Comparison of ENCODE assay signal across 8 mouse cellular contexts in the genomic region with DNA sequence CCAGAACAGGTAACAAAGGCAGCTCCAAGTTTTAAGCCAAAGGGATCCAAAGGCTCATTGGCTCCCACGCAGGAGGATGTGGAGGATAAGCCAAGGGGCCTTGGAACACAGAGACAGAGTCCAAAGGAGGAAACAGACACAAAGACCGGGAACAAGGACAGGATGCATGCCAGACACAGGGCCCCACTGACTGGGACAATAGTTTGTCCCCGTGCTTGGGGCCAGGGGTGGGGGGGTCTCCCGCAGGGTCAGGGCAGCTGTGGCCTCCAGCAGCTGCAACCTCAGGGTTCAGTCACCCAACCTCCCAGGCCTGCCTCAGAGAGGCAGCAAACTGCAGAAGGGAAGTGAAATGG. TPM values are rescaled to one million over a fixed set of nuclear protein-coding genes. Genes with fewer than 3 reads are reported as not detected.
DNase-seq lines count a peak whose midpoint lies in the region; ATAC-seq and TF ChIP-seq lines count a peak whose summit lies in the region.

No protein-coding gene starts in this region.

- no peak for TF ChIP-seq CTCF in bone marrow, adult 2 months (IDR thresholded peaks at IDR 0.05; ENCODE audit: control insufficient read depth, insufficient read depth, low read length)

- H3K36me3 ChIP-seq in hindbrain, embryonic 11.5 days (ENCODE audit: control insufficient read depth, insufficient read depth, low read length), result no peaks in the 10 kb centered on the region
- peaks cover 39% of the 10 kb centered on the region for H3K36me3 ChIP-seq in limb, embryonic 15.5 days
- H3K36me3 ChIP-seq in stomach, embryonic 15.5 days, result peaks cover 21% of the 10 kb centered on the region; the same call in 1 of the 2 replicates

- H3K27ac ChIP-seq in bone marrow, adult 2 months (ENCODE audit: control insufficient read depth, insufficient read depth, low read depth, low read length, poor library complexity), result peak overlapping the region; percentile 35; the same call in 1 of the 2 replicates
- peak overlapping the region; percentile 36 for H3K27ac ChIP-seq in hindbrain, embryonic 11.5 days (ENCODE audit: low read depth, low read length)
- peak overlapping the region; percentile 60 for H3K27ac ChIP-seq in limb, embryonic 15.5 days
- H3K27ac ChIP-seq in stomach, embryonic 15.5 days, result peak overlapping the region; percentile 57; the same call in 1 of the 2 replicates

- DNase-seq in adrenal gland, adult 2 months, result peak; percentile 43
- DNase-seq in adrenal gland, adult 8-10 months, result no peak
- DNase-seq in hindbrain, embryonic 11.5 days (ENCODE audit: low spot score), result no peak
- no peak for DNase-seq in right cerebral cortex, postnatal 25 days
- no peak for DNase-seq in thymus, adult 18-20 months

- ATAC-seq in hindbrain, embryonic 11.5 days (ENCODE audit: low FRiP score), result no peak
- no peak for ATAC-seq in limb, embryonic 15.5 days (ENCODE audit: insufficient number of reproducible peaks, low FRiP score, low TSS enrichment, low read depth)
- no peak for ATAC-seq in stomach, embryonic 15.5 days (ENCODE audit: insufficient read depth, low FRiP score, low read depth)

- H3K27me3 ChIP-seq in hindbrain, embryonic 11.5 days (ENCODE audit: control insufficient read depth, insufficient read depth, low read length), result no peaks in the 10 kb centered on the region
- H3K27me3 ChIP-seq in limb, embryonic 15.5 days, result no peaks in the 10 kb centered on the region
- H3K27me3 ChIP-seq in stomach, embryonic 15.5 days (replicated peaks), result no peaks in the 10 kb centered on the region

- 32% methylated on average over 4 of the region's 4 CpGs for WGBS in bone marrow, adult 2 months
- 41% methylated on average over 2 of the region's 4 CpGs for WGBS in hindbrain, embryonic 11.5 days
- WGBS in limb, embryonic 15.5 days, result 45% methylated on average over 4 of the region's 4 CpGs
- 53% methylated on average over 3 of the region's 4 CpGs for WGBS in stomach, embryonic 15.5 days

- no peak overlapping the region for H3K4me2 ChIP-seq in hindbrain, embryonic 11.5 days (replicated peaks; ENCODE audit: low read depth, low read length)
- no peak overlapping the region for H3K4me2 ChIP-seq in limb, embryonic 15.5 days
- H3K4me2 ChIP-seq in stomach, embryonic 15.5 days, result 0 out of 2 replicates have a peak overlapping the region, but pooled peaks have one; percentile 0

- no peak for TF ChIP-seq POLR2A in bone marrow, adult 2 months (IDR thresholded peaks at IDR 0.05; ENCODE audit: borderline replicate concordance, control insufficient read depth, low read depth, low read length)

- H3K9me3 ChIP-seq in hindbrain, embryonic 11.5 days (ENCODE audit: control insufficient read depth, low read length), result no peaks in the 10 kb centered on the region
- no peaks in the 10 kb centered on the region for H3K9me3 ChIP-seq in limb, embryonic 15.5 days
- H3K9me3 ChIP-seq in stomach, embryonic 15.5 days, result no peaks in the 10 kb centered on the region

- H3K4me1 ChIP-seq in bone marrow, adult 2 months (ENCODE audit: control insufficient read depth, insufficient read depth, low read length), result peaks cover 2% of the 10 kb centered on the region; the same call in 1 of the 2 replicates
- H3K4me1 ChIP-seq in hindbrain, embryonic 11.5 days (replicated peaks; ENCODE audit: control insufficient read depth, insufficient read depth, low read length), result peaks cover 4% of the 10 kb centered on the region
- H3K4me1 ChIP-seq in limb, embryonic 15.5 days, result peaks cover 51% of the 10 kb centered on the region
- H3K4me1 ChIP-seq in stomach, embryonic 15.5 days, result peaks cover 24% of the 10 kb centered on the region

- H3K4me3 ChIP-seq in bone marrow, adult 2 months (replicated peaks; ENCODE audit: control insufficient read depth, low read depth, low read length), result no peak overlapping the region
- H3K4me3 ChIP-seq in hindbrain, embryonic 11.5 days (ENCODE audit: low read depth, low read length), result no peak overlapping the region
- H3K4me3 ChIP-seq in limb, embryonic 15.5 days, result 0 out of 2 replicates have a peak overlapping the region, but pooled peaks have one; percentile 1
- H3K4me3 ChIP-seq in stomach, embryonic 15.5 days (replicated peaks), result no peak overlapping the region

- H3K9ac ChIP-seq in hindbrain, embryonic 11.5 days (ENCODE audit: low read depth, low read length), result no peak overlapping the region
- H3K9ac ChIP-seq in limb, embryonic 15.5 days, result 0 out of 2 replicates have a peak overlapping the region, but pooled peaks have one; percentile 26
- no peak overlapping the region for H3K9ac ChIP-seq in stomach, embryonic 15.5 days

RNA-seq across cellular contexts. Expression of a gene that starts 2.9 kb away (rescaled TPM):
- 100 to 1,000 TPM in 1 of 2 experiments, 10 to 100 TPM in 1; 86.5 to 104 TPM for total RNA-seq in adrenal gland, adult 2 months (2021)
- polyA plus RNA-seq in adrenal gland, adult 2 months (2012; rRNA removed), result 613 and 625 TPM in 2 replicates
- 100 to 1,000 TPM in 1 of 4 experiments, 10 to 100 TPM in 3; 97.0 to 101 (median 97.8) TPM for total RNA-seq in adrenal gland, adult 8-10 months (2022)
- 44.4 and 53.1 TPM in 2 replicates for polyA plus RNA-seq in bone marrow, adult 2 months (2011; ENCODE audit: insufficient read depth, insufficient read length, low replicate concordance, missing spikeins)
- polyA plus RNA-seq in hindbrain, embryonic 11.5 days (2014; fragmentation: Nextera tagmentation; extraction: Ambion mirVana), result 98.8 and 108 TPM in 2 replicates
- 97.0 and 104 TPM in 2 replicates for polyA plus RNA-seq in limb, embryonic 15.5 days (2015; fragmentation: Nextera tagmentation; extraction: Ambion mirVana)
- 102 and 103 TPM in 2 replicates for polyA plus RNA-seq in stomach, embryonic 15.5 days (2015; fragmentation: Nextera tagmentation; extraction: Ambion mirVana)

RNA-seq across cellular contexts. Expression of a gene that starts 10.2 kb away (rescaled TPM):
- total RNA-seq in adrenal gland, adult 2 months (2021), result 10 to 100 TPM in 1 of 2 experiments, 1 to 10 TPM in 1; 9.6 to 10.6 TPM
- 39.5 and 48.0 TPM in 2 replicates for polyA plus RNA-seq in adrenal gland, adult 2 months (2012; rRNA removed)
- total RNA-seq in adrenal gland, adult 8-10 months (2022), result 10 to 100 TPM; 12.7 to 15.4 (median 14.6) TPM
- 13.4 and 18.6 TPM in 2 replicates for polyA plus RNA-seq in bone marrow, adult 2 months (2011; ENCODE audit: insufficient read depth, insufficient read length, low replicate concordance, missing spikeins)
- 3.9 and 4.2 TPM in 2 replicates for polyA plus RNA-seq in hindbrain, embryonic 11.5 days (2014; fragmentation: Nextera tagmentation; extraction: Ambion mirVana)
- polyA plus RNA-seq in limb, embryonic 15.5 days (2015; fragmentation: Nextera tagmentation; extraction: Ambion mirVana), result 7.9 and 9.9 TPM in 2 replicates
- polyA plus RNA-seq in stomach, embryonic 15.5 days (2015; fragmentation: Nextera tagmentation; extraction: Ambion mirVana), result 9.3 and 10.3 TPM in 2 replicates

RNA-seq across cellular contexts. Expression of a gene that starts 15.4 kb away (rescaled TPM):
- total RNA-seq in adrenal gland, adult 2 months (2021), result 10 to 100 TPM; 55.9 to 68.7 TPM
- polyA plus RNA-seq in adrenal gland, adult 2 months (2012; rRNA removed), result 161 and 190 TPM in 2 replicates
- 10 to 100 TPM; 58.7 to 79.9 (median 70.3) TPM for total RNA-seq in adrenal gland, adult 8-10 months (2022)
- polyA plus RNA-seq in bone marrow, adult 2 months (2011; ENCODE audit: insufficient read depth, insufficient read length, low replicate concordance, missing spikeins), result 12.9 and 17.2 TPM in 2 replicates
- polyA plus RNA-seq in hindbrain, embryonic 11.5 days (2014; fragmentation: Nextera tagmentation; extraction: Ambion mirVana), result 64.1 and 68.7 TPM in 2 replicates
- 100 and 102 TPM in 2 replicates for polyA plus RNA-seq in limb, embryonic 15.5 days (2015; fragmentation: Nextera tagmentation; extraction: Ambion mirVana)
- 86.1 and 93.0 TPM in 2 replicates for polyA plus RNA-seq in stomach, embryonic 15.5 days (2015; fragmentation: Nextera tagmentation; extraction: Ambion mirVana)

RNA-seq across cellular contexts. Expression of a gene that starts 15.4 kb away (rescaled TPM):
- total RNA-seq in adrenal gland, adult 2 months (2021), result 1 to 10 TPM; 2.0 to 4.0 TPM
- 31.5 and 33.0 TPM in 2 replicates for polyA plus RNA-seq in adrenal gland, adult 2 months (2012; rRNA removed)
- 1 to 10 TPM; 1.8 to 4.7 (median 2.9) TPM for total RNA-seq in adrenal gland, adult 8-10 months (2022)
- polyA plus RNA-seq in bone marrow, adult 2 months (2011; ENCODE audit: insufficient read depth, insufficient read length, low replicate concordance, missing spikeins), result 2.2 and 3.2 TPM in 2 replicates
- 5.8 and 7.4 TPM in 2 replicates for polyA plus RNA-seq in hindbrain, embryonic 11.5 days (2014; fragmentation: Nextera tagmentation; extraction: Ambion mirVana)
- polyA plus RNA-seq in limb, embryonic 15.5 days (2015; fragmentation: Nextera tagmentation; extraction: Ambion mirVana), result 6.4 and 8.0 TPM in 2 replicates
- polyA plus RNA-seq in stomach, embryonic 15.5 days (2015; fragmentation: Nextera tagmentation; extraction: Ambion mirVana), result 6.1 and 6.4 TPM in 2 replicates

RNA-seq across cellular contexts. Expression of a gene that starts 18.5 kb away (rescaled TPM):
- 1 to 10 TPM; 1.3 to 1.4 TPM for total RNA-seq in adrenal gland, adult 2 months (2021)
- 2.2 and 2.3 TPM in 2 replicates for polyA plus RNA-seq in adrenal gland, adult 2 months (2012; rRNA removed)
- total RNA-seq in adrenal gland, adult 8-10 months (2022), result 1 to 10 TPM; 1.0 to 4.8 (median 3.5) TPM
- 2.0 and 2.4 TPM in 2 replicates for polyA plus RNA-seq in bone marrow, adult 2 months (2011; ENCODE audit: insufficient read depth, insufficient read length, low replicate concordance, missing spikeins)
- 1.5 and 1.7 TPM in 2 replicates for polyA plus RNA-seq in hindbrain, embryonic 11.5 days (2014; fragmentation: Nextera tagmentation; extraction: Ambion mirVana)
- 4.9 and 5.8 TPM in 2 replicates for polyA plus RNA-seq in limb, embryonic 15.5 days (2015; fragmentation: Nextera tagmentation; extraction: Ambion mirVana)
- 3.9 TPM in 2 replicates for polyA plus RNA-seq in stomach, embryonic 15.5 days (2015; fragmentation: Nextera tagmentation; extraction: Ambion mirVana)
